Mouse (Mus musculus): ENCODE measurements around the gene Dydc1. TPM values are rescaled to one million over a fixed set of nuclear protein-coding genes. Genes with fewer than 3 reads are reported as not detected.

The Dydc1 gene
- total and polyA plus RNA-seq, 2 experiments from 2014 or later: not detected

- Histone ChIP-seq H3K9me3 (replicated peaks; ENCODE audit: control insufficient read depth, low read length) (no peaks in the 10 kb centered on the region), H3K4me1 (ENCODE audit: control insufficient read depth, insufficient read depth) (no peaks in the 10 kb centered on the region), H3K27ac (ENCODE audit: low read depth) (no peak overlapping the region), H3K4me2 (ENCODE audit: low read depth, low read length) (no peak overlapping the region), H3K9ac (replicated peaks; ENCODE audit: low read depth, low read length) (no peak overlapping the region), H3K36me3 (replicated peaks; ENCODE audit: control insufficient read depth, insufficient read depth, low read length) (no peaks in the 10 kb centered on the region), H3K4me3 (ENCODE audit: low read depth, low read length) (no peak overlapping the region), H3K27me3 (ENCODE audit: control insufficient read depth, insufficient read depth, low read length) (no peaks in the 10 kb centered on the region)
- no peak for DNase-seq (ENCODE audit: low spot score)
- ATAC-seq (ENCODE audit: insufficient read depth, low read depth): no peak
- TF ChIP-seq CTCF (IDR thresholded peaks at IDR 0.05; ENCODE audit: low read depth) (no peak), EP300 (IDR thresholded peaks at IDR 0.05; ENCODE audit: low read depth) (no peak)
- WGBS: 76% methylated on average over 3 of the region's 3 CpGs
These were observed 28.0 kb downstream of the Dydc1 start for GRCm38 (mm10) chr14:41100712-41101111.

- ATAC-seq (ENCODE audit: insufficient read depth, low read depth) (no peak), DNase-seq (ENCODE audit: low spot score) (no peak)
- TF ChIP-seq CTCF (IDR thresholded peaks at IDR 0.05; ENCODE audit: low read depth) (no peak), EP300 (IDR thresholded peaks at IDR 0.05; ENCODE audit: low read depth) (no peak)
- Histone ChIP-seq H3K27ac (ENCODE audit: low read depth) (no peak overlapping the region), H3K4me1 (ENCODE audit: control insufficient read depth, insufficient read depth) (no peaks in the 10 kb centered on the region), H3K36me3 (replicated peaks; ENCODE audit: control insufficient read depth, insufficient read depth, low read length) (no peaks in the 10 kb centered on the region), H3K27me3 (ENCODE audit: control insufficient read depth, insufficient read depth, low read length) (no peaks in the 10 kb centered on the region), H3K4me3 (ENCODE audit: low read depth, low read length) (no peak overlapping the region), H3K4me2 (ENCODE audit: low read depth, low read length) (no peak overlapping the region), H3K9ac (replicated peaks; ENCODE audit: low read depth, low read length) (no peak overlapping the region), H3K9me3 (replicated peaks; ENCODE audit: control insufficient read depth, low read length) (no peaks in the 10 kb centered on the region)
- 73% methylated on average over 5 of the region's 5 CpGs for WGBS
These were observed 28.5 kb downstream of the Dydc1 start for GRCm38 (mm10) chr14:41101242-41101641.

DNA sequence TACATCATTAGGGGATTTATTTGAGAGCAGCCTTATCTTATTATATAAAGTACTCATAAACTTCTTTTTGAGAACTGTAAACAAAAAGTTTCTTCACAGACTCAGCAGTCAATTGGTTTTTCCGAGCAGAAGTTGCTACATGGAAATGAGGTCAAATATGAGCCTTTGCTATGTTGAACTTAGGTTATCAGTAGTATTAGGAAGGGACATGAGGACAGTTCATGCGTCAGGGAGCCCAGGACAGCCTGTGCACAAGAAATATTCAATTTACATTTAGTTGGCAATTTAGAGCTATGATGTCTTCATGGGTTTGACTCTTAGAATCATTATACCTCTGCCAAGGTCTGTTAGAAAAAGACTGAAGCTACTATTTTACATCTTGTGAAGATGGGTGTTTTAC, 29.6 kb downstream of the Dydc1 start:
- TF ChIP-seq CTCF (IDR thresholded peaks at IDR 0.05; ENCODE audit: low read depth): no peak
- no peak for TF ChIP-seq EP300 (IDR thresholded peaks at IDR 0.05; ENCODE audit: low read depth)
- WGBS: 59% methylated on average over 2 of the region's 2 CpGs
- H3K4me2 ChIP-seq (ENCODE audit: low read depth, low read length): no peak overlapping the region
- H3K9me3 ChIP-seq (replicated peaks; ENCODE audit: control insufficient read depth, low read length): no peaks in the 10 kb centered on the region
- no peaks in the 10 kb centered on the region for H3K4me1 ChIP-seq (ENCODE audit: control insufficient read depth, insufficient read depth)
- H3K9ac ChIP-seq (replicated peaks; ENCODE audit: low read depth, low read length): no peak overlapping the region
- no peak overlapping the region for H3K27ac ChIP-seq (ENCODE audit: low read depth)
- no peak overlapping the region for H3K4me3 ChIP-seq (ENCODE audit: low read depth, low read length)
- no peaks in the 10 kb centered on the region for H3K27me3 ChIP-seq (ENCODE audit: control insufficient read depth, insufficient read depth, low read length)
- no peaks in the 10 kb centered on the region for H3K36me3 ChIP-seq (replicated peaks; ENCODE audit: control insufficient read depth, insufficient read depth, low read length)
- ATAC-seq (ENCODE audit: insufficient read depth, low read depth) (no peak), DNase-seq (ENCODE audit: low spot score) (no peak)

GRCm38 (mm10) chr14:41104853-41105444, 32.2 kb downstream of the Dydc1 start, which contains the start of gene Mat1a:
Gene Mat1a, plus strand, starts transcription at chr14:41105035.
- no peak for DNase-seq (ENCODE audit: low spot score)
- WGBS: 43% methylated on average over 10 of the region's 10 CpGs
- TF ChIP-seq CTCF (IDR thresholded peaks at IDR 0.05; ENCODE audit: low read depth): no peak
- TF ChIP-seq EP300 (IDR thresholded peaks at IDR 0.05; ENCODE audit: low read depth): no peak
- H3K9me3 ChIP-seq (replicated peaks; ENCODE audit: control insufficient read depth, low read length): no peaks in the 10 kb centered on the region
- H3K27me3 ChIP-seq (ENCODE audit: control insufficient read depth, insufficient read depth, low read length): no peaks in the 10 kb centered on the region
- no peak for ATAC-seq (ENCODE audit: insufficient read depth, low read depth)
- peak within 1 kb of the TSS; percentile 34 for H3K4me3 ChIP-seq (ENCODE audit: low read depth, low read length)
- no peak within 1 kb of the TSS for H3K27ac ChIP-seq (ENCODE audit: low read depth)
- H3K9ac ChIP-seq (replicated peaks; ENCODE audit: low read depth, low read length): peak within 1 kb of the TSS; percentile 15; the same call in 1 of the 2 replicates
- H3K4me2 ChIP-seq (ENCODE audit: low read depth, low read length): peak within 1 kb of the TSS; percentile 53
- no peaks in the 10 kb centered on the region for H3K36me3 ChIP-seq (replicated peaks; ENCODE audit: control insufficient read depth, insufficient read depth, low read length)
- H3K4me1 ChIP-seq (ENCODE audit: control insufficient read depth, insufficient read depth): no peaks in the 10 kb centered on the region

GRCm38 (mm10) chr14:41111031-41111668, 38.4 kb downstream of the Dydc1 start:
- Histone ChIP-seq H3K9ac (replicated peaks; ENCODE audit: low read depth, low read length) (no peak overlapping the region), H3K36me3 (replicated peaks; ENCODE audit: control insufficient read depth, insufficient read depth, low read length) (no peaks in the 10 kb centered on the region), H3K4me2 (ENCODE audit: low read depth, low read length) (no peak overlapping the region), H3K27me3 (ENCODE audit: control insufficient read depth, insufficient read depth, low read length) (no peaks in the 10 kb centered on the region), H3K4me1 (ENCODE audit: control insufficient read depth, insufficient read depth) (no peaks in the 10 kb centered on the region), H3K4me3 (ENCODE audit: low read depth, low read length) (no peak overlapping the region), H3K9me3 (replicated peaks; ENCODE audit: control insufficient read depth, low read length) (no peaks in the 10 kb centered on the region), H3K27ac (ENCODE audit: low read depth) (no peak overlapping the region)
- TF ChIP-seq EP300 (IDR thresholded peaks at IDR 0.05; ENCODE audit: low read depth): no peak
- TF ChIP-seq CTCF (IDR thresholded peaks at IDR 0.05; ENCODE audit: low read depth): no peak
- no peak for ATAC-seq (ENCODE audit: insufficient read depth, low read depth)
- no peak for DNase-seq (ENCODE audit: low spot score)
- 77% methylated on average over 7 of the region's 7 CpGs for WGBS
